Mouse (Mus musculus) kidney, postnatal 14 days (tissue): ENCODE measurements around the gene Agbl4.

Experiments used
- DNase-seq: peaks from one replicate; pipeline ENCODE4 v3.0.0; 2022; ENCODE audit warnings: mixed read lengths

Agbl4 gene

GRCm38 (mm10) chr4:111589467-111590170 is 1192.2 kb downstream of the Agbl4 start:
- no peak for DNase-seq

GRCm38 (mm10) chr4:111594655-111595295 is 1197.3 kb downstream of the Agbl4 start:
- no peak for DNase-seq

GRCm38 (mm10) chr4:111597249-111597661 is 1199.8 kb downstream of the Agbl4 start:
- DNase-seq: peak; percentile 12

- DNase-seq: no peak
Observed at GRCm38 (mm10) chr4:111597986-111598385, 1200.5 kb downstream of the Agbl4 start.

- DNase-seq: no peak
Observed at GRCm38 (mm10) chr4:111603194-111603593, 1205.7 kb downstream of the Agbl4 start.

GRCm38 (mm10) chr4:111607826-111608500 is 1210.5 kb downstream of the Agbl4 start:
- no peak for DNase-seq

- no peak for DNase-seq
Observed at GRCm38 (mm10) chr4:111621865-111622264, 1224.4 kb downstream of the Agbl4 start.

GRCm38 (mm10) chr4:111624914-111625313 is 1227.5 kb downstream of the Agbl4 start:
- DNase-seq: no peak

GRCm38 (mm10) chr4:111626118-111626830 is 1228.8 kb downstream of the Agbl4 start:
- DNase-seq: peak; percentile 69

GRCm38 (mm10) chr4:111632615-111633014 is 1235.2 kb downstream of the Agbl4 start:
- DNase-seq: no peak

GRCm38 (mm10) chr4:111635538-111636124 is 1238.2 kb downstream of the Agbl4 start:
- DNase-seq: no peak

- DNase-seq: no peak
Observed at GRCm38 (mm10) chr4:111638948-111639708, 1241.7 kb downstream of the Agbl4 start.

- DNase-seq: no peak
Observed at GRCm38 (mm10) chr4:111645117-111645830, 1247.8 kb downstream of the Agbl4 start.

GRCm38 (mm10) chr4:111645831-111646166 is 1248.3 kb downstream of the Agbl4 start:
- DNase-seq: peak; percentile 10

- no peak for DNase-seq
Observed at GRCm38 (mm10) chr4:111653451-111653850, 1256.0 kb downstream of the Agbl4 start.

- DNase-seq: peak; percentile 55
Observed at GRCm38 (mm10) chr4:111663730-111664129, 1266.3 kb downstream of the Agbl4 start.

- peak; percentile 74 for DNase-seq
Observed at GRCm38 (mm10) chr4:111664146-111664545, 1266.7 kb downstream of the Agbl4 start.

- DNase-seq: no peak
Observed at GRCm38 (mm10) chr4:111666713-111667112, 1269.3 kb downstream of the Agbl4 start.

GRCm38 (mm10) chr4:111669369-111669768 is 1271.9 kb downstream of the Agbl4 start:
- no peak for DNase-seq

GRCm38 (mm10) chr4:111670566-111671421 is 1273.3 kb downstream of the Agbl4 start:
- DNase-seq: peak; percentile 12
